Mouse (Mus musculus) liver, adult 2 months (tissue): Measurements from ENCODE around the gene Trim27.

Experiments used
- CTCF ChIP-seq: fragments of 200-500 bp; IDR thresholded peaks from 2 replicates; pipeline ENCODE4 v1.5.1; 2011; ENCODE audit warnings: low read depth, low read length, control low read depth
- POLR2A ChIP-seq: fragments of 200-500 bp; IDR thresholded peaks from 2 replicates; pipeline ENCODE4 v1.6.1; 2011; ENCODE audit warnings: low read length, control low read depth; ENCODE audit not compliant: insufficient read depth; ENCODE audit errors: extremely low read depth

DNA sequence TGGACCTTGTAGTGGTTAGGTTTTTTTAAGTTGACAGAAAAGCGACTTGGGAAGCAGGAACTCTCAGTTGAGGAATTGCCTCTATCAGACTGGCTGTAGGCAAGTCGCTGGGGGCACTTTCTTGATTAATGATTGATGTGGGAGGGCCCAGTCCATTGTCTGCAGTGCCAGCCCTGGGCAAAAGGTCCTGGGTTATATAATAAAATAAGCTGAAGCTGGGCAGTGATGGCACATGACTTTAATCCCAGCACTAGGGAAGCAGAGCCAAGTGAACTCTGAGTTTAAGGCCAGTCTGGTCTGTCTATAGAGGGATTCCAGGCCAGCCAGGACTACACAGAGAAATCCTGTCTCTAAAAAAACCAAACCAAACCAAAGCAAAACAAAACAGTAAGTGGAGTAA, 57.5 kb downstream of the Trim27 start:
- no peak for TF ChIP-seq POLR2A
- no peak for TF ChIP-seq CTCF
